Mouse (Mus musculus) gastrocnemius, postnatal 14 days (tissue): ENCODE measurements around the gene Prune2. TPM values are rescaled to one million over a fixed set of nuclear protein-coding genes. Genes with fewer than 3 reads are reported as not detected.
"Not testable (repeated sequence)": the region's sequence is repeated elsewhere in the genome, so short reads cannot be mapped to it uniquely, and the experiment has no call there.

Experiments used
- DNase-seq: peaks from one replicate; pipeline ENCODE4 v3.0.0; 2021; ENCODE audit warnings: mixed read lengths
- intact Hi-C: fragments of 180-260 bp; cut with DNase I; formaldehyde crosslinking; loops from one replicate; pipeline ENCODE4 v1.15.1; 2025; ENCODE audit warnings: low total_unique reads
- total RNA-seq, 2 experiments: library from RNA; stranded (reverse); gene quantifications; 2 replicates each; pipeline ENCODE4 v1.2.3; 2021

Prune2 gene
- total RNA-seq, 2 experiments from 2014 or later: 2.4 to 3.9 TPM

GRCm38 (mm10) chr19:17160231-17160630, 204.3 kb downstream of the Prune2 start:
- no peak for DNase-seq
- intact Hi-C loops: no loop called here

- intact Hi-C loops: no loop called here
- peak; percentile 19 for DNase-seq
Observed at GRCm38 (mm10) chr19:17163511-17163953, 207.6 kb downstream of the Prune2 start.

GRCm38 (mm10) chr19:17166288-17166687, 210.4 kb downstream of the Prune2 start:
- intact Hi-C loops: no loop called here
- DNase-seq: no peak

- DNase-seq: no peak
- intact Hi-C loops: no loop called here
Observed at GRCm38 (mm10) chr19:17168186-17168585, 212.3 kb downstream of the Prune2 start.

- DNase-seq: no peak
- intact Hi-C loops: no loop called here
Observed at GRCm38 (mm10) chr19:17169746-17170145, 213.8 kb downstream of the Prune2 start.

GRCm38 (mm10) chr19:17174501-17174900, 218.6 kb downstream of the Prune2 start:
- DNase-seq: not testable (repeated sequence)

GRCm38 (mm10) chr19:17180506-17180905, 224.6 kb downstream of the Prune2 start:
- intact Hi-C loops: no loop called here
- DNase-seq: no peak

More at GRCm38 (mm10) chr19:17174501-17174900, 218.6 kb downstream of the Prune2 start:
- intact Hi-C loops: not testable (repeated sequence)

GRCm38 (mm10) chr19:17194730-17195129, 238.8 kb downstream of the Prune2 start:
- intact Hi-C loops: no loop called here
- DNase-seq: no peak

- intact Hi-C loops: no loop called here
- no peak for DNase-seq
Observed at GRCm38 (mm10) chr19:17199059-17199458, 243.1 kb downstream of the Prune2 start.

- DNase-seq: no peak
- intact Hi-C loops: no loop called here
Observed at GRCm38 (mm10) chr19:17207141-17207540, 251.2 kb downstream of the Prune2 start.

- DNase-seq: no peak
- intact Hi-C loops: no loop called here
Observed at GRCm38 (mm10) chr19:17210541-17210940, 254.6 kb downstream of the Prune2 start.

- intact Hi-C loops: no loop called here
- DNase-seq: no peak
Observed at GRCm38 (mm10) chr19:17214896-17215520, 259.1 kb downstream of the Prune2 start.

GRCm38 (mm10) chr19:17218195-17218594, 262.3 kb downstream of the Prune2 start:
- intact Hi-C loops: no loop called here
- DNase-seq: no peak

- DNase-seq: no peak
- intact Hi-C loops: no loop called here
Observed at GRCm38 (mm10) chr19:17223801-17224200, 267.9 kb downstream of the Prune2 start.

- intact Hi-C loops: no loop called here
- no peak for DNase-seq
Observed at GRCm38 (mm10) chr19:17225570-17226083, 269.7 kb downstream of the Prune2 start.

GRCm38 (mm10) chr19:17226096-17226495, 270.2 kb downstream of the Prune2 start:
- no peak for DNase-seq
- intact Hi-C loops: no loop called here

GRCm38 (mm10) chr19:17230013-17230412, 274.1 kb downstream of the Prune2 start:
- intact Hi-C loops: no loop called here
- no peak for DNase-seq

- intact Hi-C loops: no loop called here
- DNase-seq: no peak
Observed at GRCm38 (mm10) chr19:17238471-17238870, 282.6 kb downstream of the Prune2 start.

GRCm38 (mm10) chr19:17240170-17241077, 284.5 kb downstream of the Prune2 start:
- intact Hi-C loops: no loop called here
- no peak for DNase-seq

- intact Hi-C loops: no loop called here
- DNase-seq: no peak
Observed at GRCm38 (mm10) chr19:17241206-17241605, 285.3 kb downstream of the Prune2 start.
